Mouse (Mus musculus): ENCODE measurements around the gene Rnf214. TPM values are rescaled to one million over a fixed set of nuclear protein-coding genes. Genes with fewer than 3 reads are reported as not detected.

Rnf214 gene
- polyA plus RNA-seq, 1 experiment, result 40.5 TPM

DNA sequence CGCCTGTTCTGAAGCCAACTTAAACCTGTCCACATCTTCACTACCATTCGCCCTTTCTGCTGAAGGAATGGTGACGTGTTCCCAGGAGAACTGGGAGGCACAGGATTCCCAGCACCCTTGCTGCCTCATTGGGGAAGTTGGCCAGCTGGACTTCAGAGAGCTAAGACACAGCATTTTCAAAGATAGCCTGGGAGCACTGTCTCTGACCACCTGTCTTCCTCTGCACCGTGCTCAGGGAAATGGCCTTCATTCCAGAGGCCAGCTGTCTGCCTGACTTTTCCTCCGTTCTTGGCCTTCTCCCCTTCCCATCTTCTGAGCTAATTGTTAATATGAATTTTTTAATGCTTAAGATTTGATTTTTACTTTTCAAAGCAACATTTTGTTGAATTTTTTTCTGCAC lies 22.6 kb upstream of the Rnf214 start:
- H3K36me3 ChIP-seq (ENCODE audit: control insufficient read depth, insufficient read depth, low read length, poor library complexity, severe bottlenecking), result peaks cover 3% of the 10 kb centered on the region

DNA sequence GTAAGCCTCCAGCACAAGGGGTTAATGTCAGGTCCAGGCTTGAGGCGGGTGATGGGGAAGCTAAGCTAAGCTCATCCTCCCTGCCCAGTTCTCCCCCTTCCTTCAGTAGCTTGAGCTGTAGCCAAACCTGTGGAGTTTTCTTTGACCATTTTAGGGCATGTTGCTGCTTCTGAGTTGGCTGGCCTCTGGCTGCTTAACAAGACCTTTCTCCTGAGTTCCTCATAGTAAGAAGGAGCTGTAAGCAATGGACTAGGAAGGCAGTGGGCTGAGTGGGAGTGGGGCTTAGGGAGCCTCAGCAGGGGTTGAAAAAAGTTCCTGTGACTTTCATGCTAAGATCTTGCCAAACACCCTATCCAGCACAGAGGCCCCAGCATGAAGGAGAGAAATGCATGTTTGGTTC lies 13.2 kb upstream of the Rnf214 start:
- Histone ChIP-seq H3K27me3 (ENCODE audit: control insufficient read depth, insufficient read depth, low read length, poor library complexity, severe bottlenecking) (no peaks in the 10 kb centered on the region), H3K9me3 (replicated peaks; ENCODE audit: control insufficient read depth, insufficient read depth, low read length, poor library complexity, severe bottlenecking) (no peaks in the 10 kb centered on the region), H3K27ac (ENCODE audit: insufficient read depth, low read length) (no peak overlapping the region), H3K9ac (ENCODE audit: low read depth, poor library complexity, severe bottlenecking) (no peak overlapping the region), H3K4me3 (ENCODE audit: low read depth, low read length) (no peak overlapping the region), H3K4me1 (ENCODE audit: control insufficient read depth, insufficient read depth, low read length) (no peaks in the 10 kb centered on the region), H3K36me3 (ENCODE audit: control insufficient read depth, insufficient read depth, low read length, poor library complexity, severe bottlenecking) (peaks cover 3% of the 10 kb centered on the region)
- no peak for TF ChIP-seq POLR2A (IDR thresholded peaks at IDR 0.05; ENCODE audit: insufficient read depth, low read length)

More for the DNA sequence above, 22.6 kb upstream of the Rnf214 start:
- Histone ChIP-seq H3K27me3 (ENCODE audit: control insufficient read depth, insufficient read depth, low read length, poor library complexity, severe bottlenecking) (no peaks in the 10 kb centered on the region), H3K4me3 (ENCODE audit: low read depth, low read length) (no peak overlapping the region), H3K9ac (ENCODE audit: low read depth, poor library complexity, severe bottlenecking) (no peak overlapping the region), H3K27ac (ENCODE audit: insufficient read depth, low read length) (no peak overlapping the region), H3K4me1 (ENCODE audit: control insufficient read depth, insufficient read depth, low read length) (no peaks in the 10 kb centered on the region), H3K9me3 (replicated peaks; ENCODE audit: control insufficient read depth, insufficient read depth, low read length, poor library complexity, severe bottlenecking) (no peaks in the 10 kb centered on the region)
- TF ChIP-seq POLR2A (IDR thresholded peaks at IDR 0.05; ENCODE audit: insufficient read depth, low read length) (no peak), EP300 (IDR thresholded peaks at IDR 0.05; ENCODE audit: insufficient read depth, low read depth, low read length) (no peak), CTCF (IDR thresholded peaks at IDR 0.05; ENCODE audit: low read depth, low read length) (no peak)

DNA sequence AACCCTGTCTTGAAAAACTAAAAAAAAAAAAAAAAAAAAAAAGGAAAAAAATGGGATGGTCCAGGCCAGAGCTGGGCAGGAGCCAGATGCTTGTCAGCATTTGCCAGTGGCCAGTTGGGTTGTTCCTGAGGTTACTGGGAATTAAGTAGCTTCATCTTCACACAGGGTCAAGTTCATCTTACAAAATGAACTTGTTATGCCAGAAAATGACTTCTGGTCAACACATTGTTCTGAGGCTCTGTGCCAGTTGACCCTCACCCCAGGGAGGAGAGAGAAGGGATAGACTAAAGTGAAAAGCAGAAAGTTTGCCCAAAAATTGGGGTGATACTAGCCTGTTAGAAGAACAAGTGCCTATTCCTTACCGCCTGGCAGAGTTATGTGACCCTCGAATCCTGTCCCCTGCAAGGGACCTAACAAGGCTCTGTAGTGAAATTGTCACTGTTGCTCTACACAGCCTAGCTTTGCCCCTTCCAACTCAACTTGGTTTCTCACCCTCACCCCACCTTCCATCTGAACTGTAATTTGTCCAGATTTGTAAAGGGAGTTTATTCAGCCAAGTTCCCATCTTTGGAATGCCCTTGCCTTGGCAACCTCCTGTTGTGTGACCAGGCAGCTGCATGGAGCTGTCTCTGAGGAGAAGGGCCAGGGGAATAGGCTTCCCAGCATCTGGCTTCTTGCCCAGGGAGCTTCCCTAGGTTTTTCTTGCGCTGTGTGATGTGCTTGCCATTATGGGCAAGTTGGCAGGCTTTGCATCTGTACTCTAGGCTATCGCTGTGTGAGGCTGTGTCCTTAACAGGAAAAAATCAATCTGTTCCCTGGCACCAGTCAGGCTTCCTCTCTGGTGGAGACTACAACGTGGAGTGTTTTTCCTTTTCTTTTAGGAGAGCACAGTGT lies 10.6 kb upstream of the Rnf214 start:
- no peak overlapping the region for H3K4me3 ChIP-seq (ENCODE audit: low read depth, low read length)
- no peak overlapping the region for H3K27ac ChIP-seq (ENCODE audit: insufficient read depth, low read length)
- peaks cover 3% of the 10 kb centered on the region; the same call in 1 of the 2 replicates for H3K36me3 ChIP-seq (ENCODE audit: control insufficient read depth, insufficient read depth, low read length, poor library complexity, severe bottlenecking)
- no peaks in the 10 kb centered on the region for H3K9me3 ChIP-seq (replicated peaks; ENCODE audit: control insufficient read depth, insufficient read depth, low read length, poor library complexity, severe bottlenecking)
- no peaks in the 10 kb centered on the region for H3K27me3 ChIP-seq (ENCODE audit: control insufficient read depth, insufficient read depth, low read length, poor library complexity, severe bottlenecking)
- no peaks in the 10 kb centered on the region for H3K4me1 ChIP-seq (ENCODE audit: control insufficient read depth, insufficient read depth, low read length)
- no peak for TF ChIP-seq CTCF (IDR thresholded peaks at IDR 0.05; ENCODE audit: low read depth, low read length)
- TF ChIP-seq EP300 (IDR thresholded peaks at IDR 0.05; ENCODE audit: insufficient read depth, low read depth, low read length), result no peak
- no peak for TF ChIP-seq POLR2A (IDR thresholded peaks at IDR 0.05; ENCODE audit: insufficient read depth, low read length)
- H3K9ac ChIP-seq (ENCODE audit: low read depth, poor library complexity, severe bottlenecking), result no peak overlapping the region

DNA sequence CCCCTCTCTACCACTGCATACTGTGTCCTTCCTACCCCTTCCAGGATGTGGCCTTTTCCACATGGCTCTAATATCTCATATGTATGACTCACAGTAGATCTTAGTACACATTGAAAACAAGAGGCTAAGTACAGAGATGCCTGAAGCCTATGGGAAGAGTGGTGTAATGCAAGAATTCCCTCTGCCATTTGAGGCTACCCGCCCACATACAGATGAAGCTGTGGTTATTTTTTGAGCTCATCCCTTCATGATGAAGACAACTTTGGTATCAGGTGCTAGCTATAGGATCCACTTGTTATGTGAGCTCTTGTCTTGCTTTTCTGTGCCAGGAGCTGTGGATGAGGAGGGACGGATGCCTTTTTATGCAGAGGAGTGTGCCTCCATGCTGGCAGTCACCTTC lies 8.9 kb upstream of the Rnf214 start:
- no peaks in the 10 kb centered on the region for H3K27me3 ChIP-seq (ENCODE audit: control insufficient read depth, insufficient read depth, low read length, poor library complexity, severe bottlenecking)
- no peaks in the 10 kb centered on the region for H3K4me1 ChIP-seq (ENCODE audit: control insufficient read depth, insufficient read depth, low read length)
- no peak overlapping the region for H3K9ac ChIP-seq (ENCODE audit: low read depth, poor library complexity, severe bottlenecking)
- no peak overlapping the region for H3K4me3 ChIP-seq (ENCODE audit: low read depth, low read length)
- H3K27ac ChIP-seq (ENCODE audit: insufficient read depth, low read length), result no peak overlapping the region
- TF ChIP-seq EP300 (IDR thresholded peaks at IDR 0.05; ENCODE audit: insufficient read depth, low read depth, low read length), result no peak
- no peak for TF ChIP-seq CTCF (IDR thresholded peaks at IDR 0.05; ENCODE audit: low read depth, low read length)
- TF ChIP-seq POLR2A (IDR thresholded peaks at IDR 0.05; ENCODE audit: insufficient read depth, low read length), result no peak
- peaks cover 5% of the 10 kb centered on the region for H3K36me3 ChIP-seq (ENCODE audit: control insufficient read depth, insufficient read depth, low read length, poor library complexity, severe bottlenecking)
- H3K9me3 ChIP-seq (replicated peaks; ENCODE audit: control insufficient read depth, insufficient read depth, low read length, poor library complexity, severe bottlenecking), result no peaks in the 10 kb centered on the region

DNA sequence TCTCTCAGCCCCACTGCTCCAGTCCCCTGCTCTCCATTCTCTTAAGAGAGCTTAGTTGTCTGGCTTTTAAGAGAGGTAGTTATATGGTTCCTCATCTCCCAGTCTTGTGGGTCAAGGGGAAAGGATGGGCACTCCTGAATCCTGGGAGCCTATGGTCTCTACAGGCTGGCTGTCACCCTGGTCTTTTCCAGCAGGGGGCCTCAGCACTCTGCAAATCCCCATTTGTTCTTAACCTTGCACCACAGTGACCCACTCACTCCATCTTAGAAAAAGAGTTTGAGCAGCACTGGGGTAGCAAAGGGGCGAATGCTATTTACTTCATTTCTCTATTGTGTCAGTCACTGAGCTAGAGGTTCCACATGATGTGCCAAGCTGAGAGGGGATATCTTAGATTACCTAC lies 5.0 kb upstream of the Rnf214 start:
- peaks cover 3% of the 10 kb centered on the region; the same call in 1 of the 2 replicates for H3K36me3 ChIP-seq (ENCODE audit: control insufficient read depth, insufficient read depth, low read length, poor library complexity, severe bottlenecking)
- TF ChIP-seq EP300 (IDR thresholded peaks at IDR 0.05; ENCODE audit: insufficient read depth, low read depth, low read length) (no peak), POLR2A (IDR thresholded peaks at IDR 0.05; ENCODE audit: insufficient read depth, low read length) (no peak), CTCF (IDR thresholded peaks at IDR 0.05; ENCODE audit: low read depth, low read length) (peak; percentile 60)

DNA sequence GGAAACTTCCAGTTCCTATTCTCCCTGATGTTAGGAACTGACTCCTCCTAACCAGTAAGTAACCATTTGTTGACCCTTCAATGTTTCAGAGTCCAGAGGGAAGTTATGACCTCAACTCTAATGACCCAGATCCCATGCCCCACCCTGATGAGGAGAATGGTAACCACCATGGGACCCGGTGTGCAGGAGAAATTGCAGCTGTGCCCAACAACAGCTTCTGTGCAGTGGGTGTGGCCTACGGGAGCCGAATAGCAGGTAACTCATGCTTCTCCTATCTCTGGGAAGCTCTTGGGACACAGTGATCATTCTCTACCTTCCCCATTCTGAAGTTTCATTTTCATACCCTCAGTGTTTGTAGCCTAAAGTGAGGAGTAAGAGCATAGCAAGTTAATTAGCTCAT lies 4.3 kb upstream of the Rnf214 start:
- H3K27ac ChIP-seq (ENCODE audit: insufficient read depth, low read length), result no peak overlapping the region
- TF ChIP-seq EP300 (IDR thresholded peaks at IDR 0.05; ENCODE audit: insufficient read depth, low read depth, low read length) (no peak), CTCF (IDR thresholded peaks at IDR 0.05; ENCODE audit: low read depth, low read length) (no peak), POLR2A (IDR thresholded peaks at IDR 0.05; ENCODE audit: insufficient read depth, low read length) (no peak)
- H3K4me3 ChIP-seq (ENCODE audit: low read depth, low read length), result no peak overlapping the region
- H3K9me3 ChIP-seq (replicated peaks; ENCODE audit: control insufficient read depth, insufficient read depth, low read length, poor library complexity, severe bottlenecking), result no peaks in the 10 kb centered on the region
- no peaks in the 10 kb centered on the region for H3K4me1 ChIP-seq (ENCODE audit: control insufficient read depth, insufficient read depth, low read length)
- no peak overlapping the region for H3K9ac ChIP-seq (ENCODE audit: low read depth, poor library complexity, severe bottlenecking)
- no peaks in the 10 kb centered on the region for H3K27me3 ChIP-seq (ENCODE audit: control insufficient read depth, insufficient read depth, low read length, poor library complexity, severe bottlenecking)
- peaks cover 3% of the 10 kb centered on the region; the same call in 1 of the 2 replicates for H3K36me3 ChIP-seq (ENCODE audit: control insufficient read depth, insufficient read depth, low read length, poor library complexity, severe bottlenecking)

More for the DNA sequence above, 5.0 kb upstream of the Rnf214 start:
- no peak overlapping the region for H3K4me3 ChIP-seq (ENCODE audit: low read depth, low read length)
- no peaks in the 10 kb centered on the region for H3K27me3 ChIP-seq (ENCODE audit: control insufficient read depth, insufficient read depth, low read length, poor library complexity, severe bottlenecking)
- no peak overlapping the region for H3K9ac ChIP-seq (ENCODE audit: low read depth, poor library complexity, severe bottlenecking)
- no peaks in the 10 kb centered on the region for H3K4me1 ChIP-seq (ENCODE audit: control insufficient read depth, insufficient read depth, low read length)
- no peaks in the 10 kb centered on the region for H3K9me3 ChIP-seq (replicated peaks; ENCODE audit: control insufficient read depth, insufficient read depth, low read length, poor library complexity, severe bottlenecking)
- H3K27ac ChIP-seq (ENCODE audit: insufficient read depth, low read length), result no peak overlapping the region

Data from ES-Bruce4 (cell line).